Mouse (Mus musculus) layer of hippocampus, adult 6 months (tissue): ENCODE data around the gene Psg16. TPM values are rescaled to one million over a fixed set of nuclear protein-coding genes. Genes with fewer than 3 reads are reported as not detected.

Experiments
- long read RNA-seq, 2 experiments: library from polyadenylated mRNA; unstranded; transcript quantifications; one replicate each; pipeline ENCODE4 v2.0.0; 2019 to 2020
- polyA plus RNA-seq: library from polyadenylated mRNA; unstranded; fragments of <200 nt; fragmentation: Nextera tagmentation; gene quantifications from 2 replicates; pipeline ENCODE4 v1.2.3, GENCODE M21; 2021

Psg16 gene
- polyA plus RNA-seq: 1.9 and 2.7 TPM in 2 replicates
- long read RNA-seq, experiment 1, partial matches to known transcripts: 1 of 2 reads
- long read RNA-seq, experiment 1, other reads (novel, unspliced or antisense): 1 of 2 reads
- long read RNA-seq, experiment 2, transcript Psg16-202 (5 exons, 2,282 nt): major isoform, 5 of 6 reads
- long read RNA-seq, experiment 2, partial matches to known transcripts: 0 of 6 reads
- long read RNA-seq, experiment 2, other reads (novel, unspliced or antisense): 1 of 6 reads

DNA sequence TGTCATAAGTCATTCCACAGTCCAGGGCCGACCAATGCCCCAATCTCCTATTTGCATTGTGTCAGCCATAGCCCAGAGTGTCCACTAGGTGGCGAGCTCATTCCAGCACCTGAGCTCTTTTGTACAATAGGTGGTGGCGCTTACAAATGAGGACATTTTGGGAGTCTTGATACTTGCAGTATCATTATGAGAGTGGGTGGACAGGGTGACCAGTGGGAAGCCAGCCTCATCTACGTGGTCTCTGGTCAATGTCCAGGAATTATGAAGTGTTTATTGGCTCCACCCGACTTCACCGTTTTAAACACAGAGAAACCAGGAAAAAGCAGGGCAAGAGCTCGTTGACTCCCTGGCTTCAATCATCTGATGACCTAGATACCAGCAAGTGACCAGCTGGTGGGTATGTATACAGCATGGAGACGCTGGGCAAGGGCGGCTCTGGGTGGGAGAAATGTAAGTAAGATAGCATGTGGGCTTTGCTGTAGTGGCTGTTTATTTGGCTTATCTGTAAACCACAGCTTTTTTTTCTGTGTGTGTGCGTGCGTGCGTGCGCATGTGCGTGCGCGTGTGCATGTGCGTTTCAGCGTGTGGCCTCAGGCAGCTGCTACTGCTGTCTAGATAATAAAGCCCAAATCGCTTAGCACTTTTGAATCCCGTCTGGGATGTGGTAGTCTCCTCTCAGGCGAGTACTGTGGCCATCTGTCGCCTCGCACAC, at the start of gene Psg16:
TSS of gene Psg16 (plus strand) at position 137 of the 712 bp plus-strand sequence.

DNA sequence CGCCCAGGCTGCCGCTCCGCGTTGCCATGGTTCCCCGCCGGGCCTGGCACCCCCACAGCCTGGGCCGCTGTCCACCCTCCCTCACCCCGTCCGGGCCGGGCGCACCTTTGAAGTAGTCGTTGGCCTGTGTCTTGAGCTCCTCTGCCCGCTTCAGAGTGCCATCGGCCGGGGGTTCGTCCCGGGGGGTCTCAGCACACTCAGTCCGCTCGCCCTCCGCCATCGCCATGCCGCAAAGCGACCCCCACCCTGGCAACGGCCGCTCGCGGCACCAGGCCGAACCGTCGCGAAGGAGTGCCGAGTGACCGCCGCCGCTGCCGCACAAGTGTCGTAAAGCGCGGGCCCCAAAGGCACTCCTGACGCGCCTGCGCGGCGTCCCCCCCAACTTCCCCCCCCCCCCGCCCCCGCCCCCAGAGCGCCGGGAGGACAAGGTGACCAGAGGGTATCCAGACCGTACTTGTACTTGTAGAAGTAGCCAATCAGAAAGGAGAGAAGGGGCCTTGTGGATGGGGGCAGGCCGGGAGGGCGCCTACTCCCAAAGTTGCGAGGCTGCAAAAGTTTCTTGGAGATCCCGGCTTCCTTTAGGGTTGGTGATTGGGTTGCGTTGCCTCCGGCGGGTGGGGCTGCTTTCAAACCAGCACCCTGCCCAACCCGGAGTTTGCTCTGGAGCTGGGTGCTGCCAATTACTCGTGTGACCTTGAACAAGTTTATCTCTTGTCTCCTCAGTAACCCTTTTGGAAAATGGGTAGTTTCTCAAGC, 46.1 kb upstream of the Psg16 start, which contains the start of gene Ppp5c:
TSS of gene Ppp5c (minus strand) at position 337 of the 756 bp plus-strand sequence.

DNA sequence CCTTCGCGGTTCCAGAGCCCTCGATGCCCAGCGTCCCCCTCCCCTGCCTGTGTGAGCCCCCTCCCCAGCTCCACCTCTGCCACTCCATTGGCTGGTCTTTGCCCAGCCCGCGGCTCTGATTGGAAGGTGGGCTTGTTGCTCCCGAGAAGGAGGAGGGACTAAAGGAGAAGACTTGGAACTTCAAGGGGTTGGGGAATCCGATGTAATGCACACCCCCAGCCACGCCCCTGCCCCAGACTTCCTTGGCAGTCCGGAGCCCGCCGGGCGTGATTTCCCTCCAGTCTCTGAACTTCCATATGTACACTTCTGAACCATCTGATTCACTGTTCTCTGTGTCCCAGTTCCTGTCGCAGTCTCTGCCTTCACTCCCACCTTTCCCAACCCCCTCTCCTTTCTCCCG, 11.5 kb upstream of the Psg16 start, which contains the start of gene Hif3a:
TSS of gene Hif3a (minus strand) at position 39 of the 400 bp plus-strand sequence.

DNA sequence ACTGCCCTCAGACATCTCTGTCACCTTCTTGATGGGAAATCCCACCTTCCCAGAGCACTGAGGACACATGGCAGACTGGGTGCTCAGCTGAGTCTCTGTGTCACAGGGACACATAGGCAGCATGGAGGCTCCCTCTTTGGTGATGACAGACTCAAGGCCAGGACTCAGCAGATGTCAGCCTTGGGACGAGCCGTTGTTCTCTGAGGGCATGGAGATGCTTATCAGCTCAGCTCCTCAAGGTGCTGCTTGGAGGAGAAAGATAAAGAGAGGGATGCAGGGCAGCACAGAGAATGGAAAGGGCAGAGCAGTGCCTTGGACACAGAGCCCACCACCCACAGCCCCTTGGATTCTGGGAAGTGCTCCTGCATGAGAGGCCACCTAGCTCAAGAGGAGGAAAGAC, 76.1 kb downstream of the Psg16 start, which contains the start of gene Ceacam3:
TSS of gene Ceacam3 (plus strand) at position 352 of the 400 bp plus-strand sequence.

Other genes with a start within 250 kb of the Psg16 start
- gene Prkd2, start 231.1 kb upstream of the Psg16 start, polyA plus RNA-seq: 0.85 and 0.94 TPM in 2 replicates
- gene Dact3, start 198.7 kb upstream of the Psg16 start, polyA plus RNA-seq: 9.3 and 10.3 TPM in 2 replicates
- gene Gng8, start 182.3 kb upstream of the Psg16 start, polyA plus RNA-seq: 4.5 and 5.7 TPM in 2 replicates
- 0.05 and 0.08 TPM in 2 replicates for gene Ptgir, start 167.6 kb upstream of the Psg16 start, polyA plus RNA-seq
- 493 and 510 TPM in 2 replicates for gene Calm3, start 149.9 kb upstream of the Psg16 start, polyA plus RNA-seq
- gene Pnmal2, start 129.4 kb upstream of the Psg16 start, polyA plus RNA-seq: 112 and 113 TPM in 2 replicates
- 64.1 and 64.5 TPM in 2 replicates for gene Pnmal1, start 114.4 kb upstream of the Psg16 start, polyA plus RNA-seq
- gene Gm42372, start 91.0 kb upstream of the Psg16 start, polyA plus RNA-seq: 9.1 and 9.2 TPM in 2 replicates
- 0.35 and 0.38 TPM in 2 replicates for gene Ccdc8, start 81.3 kb upstream of the Psg16 start, polyA plus RNA-seq
- 126 and 137 TPM in 2 replicates for gene Ppp5c, start 46.1 kb upstream of the Psg16 start, polyA plus RNA-seq
- gene Hif3a, start 11.6 kb upstream of the Psg16 start, polyA plus RNA-seq: 0.30 and 0.78 TPM in 2 replicates
- gene Ceacam3, start 76.2 kb downstream of the Psg16 start, polyA plus RNA-seq: not detected in 2 replicates
- not detected in 2 replicates for gene Psg29, start 129.4 kb downstream of the Psg16 start, polyA plus RNA-seq